Mouse (Mus musculus) 416B (cell line): ENCODE results near the gene Tat.

ENCODE experiments used
- DNase-seq: peaks from one replicate; pipeline ENCODE4 v3.0.0; 2011; ENCODE audit warnings: low read depth

Tat gene

GRCm38 (mm10) chr8:109990224-109990623 is at the start of gene Tat:
TSS of gene Tat (plus strand) at chr8:109990437.
- no peak for DNase-seq

- peak; percentile 21 for DNase-seq
These were observed 48.5 kb upstream of the Tat start for GRCm38 (mm10) chr8:109941606-109942360.

GRCm38 (mm10) chr8:109945153-109945632 is 45.0 kb upstream of the Tat start:
- peak; percentile 57 for DNase-seq

GRCm38 (mm10) chr8:109945694-109946093 is 44.5 kb upstream of the Tat start:
- peak; percentile 6 for DNase-seq

- no peak for DNase-seq
These were observed 44.0 kb upstream of the Tat start for GRCm38 (mm10) chr8:109946272-109946671.

GRCm38 (mm10) chr8:109947447-109948284 is 42.6 kb upstream of the Tat start:
- peak; percentile 53 for DNase-seq

GRCm38 (mm10) chr8:109948285-109948564 is 42.0 kb upstream of the Tat start:
- no peak for DNase-seq

- DNase-seq, result no peak
These were observed 38.1 kb upstream of the Tat start for GRCm38 (mm10) chr8:109952171-109952570.

- no peak for DNase-seq
These were observed 35.7 kb upstream of the Tat start for GRCm38 (mm10) chr8:109954486-109954948.

GRCm38 (mm10) chr8:109957167-109958028 is 32.8 kb upstream of the Tat start:
- peak; percentile 79 for DNase-seq

- peak; percentile 68 for DNase-seq
These were observed 32.1 kb upstream of the Tat start for GRCm38 (mm10) chr8:109958036-109958655.

GRCm38 (mm10) chr8:109959112-109959511 is 31.1 kb upstream of the Tat start:
- DNase-seq, result no peak

GRCm38 (mm10) chr8:109961693-109962367 is 28.4 kb upstream of the Tat start, which contains the start of gene Marveld3:
TSS of gene Marveld3 (minus strand) at chr8:109962203.
- no peak for DNase-seq

GRCm38 (mm10) chr8:109962896-109963295 is 27.3 kb upstream of the Tat start:
- no peak for DNase-seq

GRCm38 (mm10) chr8:109963421-109963820 is 26.8 kb upstream of the Tat start:
- DNase-seq, result no peak

- DNase-seq, result no peak
These were observed 26.1 kb upstream of the Tat start for GRCm38 (mm10) chr8:109964106-109964505.

- DNase-seq, result no peak
These were observed 21.4 kb upstream of the Tat start for GRCm38 (mm10) chr8:109968837-109969236.

- DNase-seq, result peak; percentile 72
These were observed 19.9 kb upstream of the Tat start for GRCm38 (mm10) chr8:109970323-109970722.

- no peak for DNase-seq
These were observed 17.3 kb upstream of the Tat start for GRCm38 (mm10) chr8:109972901-109973300.

- no peak for DNase-seq
These were observed 10.9 kb upstream of the Tat start for GRCm38 (mm10) chr8:109979339-109979738.
